Mouse (Mus musculus): ENCODE data around the gene Rbp4. TPM values are rescaled to one million over a fixed set of nuclear protein-coding genes. Genes with fewer than 3 reads are reported as not detected.

Gene Rbp4
- 1 to 10 TPM in 1 of 2 experiments, under 1 TPM in 1; 0.77 to 1.1 TPM for total RNA-seq (2021)

GRCm38 (mm10) chr19:38125219-38125610 is at the start of gene Rbp4:
Rbp4 (minus strand) TSS chr19:38125281.
- no peak for DNase-seq

- no peak for DNase-seq
Observed at GRCm38 (mm10) chr19:38164633-38165032, 39.6 kb upstream of the Rbp4 start.

GRCm38 (mm10) chr19:38161648-38162354 is 36.7 kb upstream of the Rbp4 start:
- no peak for DNase-seq

- no peak for DNase-seq
Observed at GRCm38 (mm10) chr19:38156243-38156642, 31.2 kb upstream of the Rbp4 start.

DNA sequence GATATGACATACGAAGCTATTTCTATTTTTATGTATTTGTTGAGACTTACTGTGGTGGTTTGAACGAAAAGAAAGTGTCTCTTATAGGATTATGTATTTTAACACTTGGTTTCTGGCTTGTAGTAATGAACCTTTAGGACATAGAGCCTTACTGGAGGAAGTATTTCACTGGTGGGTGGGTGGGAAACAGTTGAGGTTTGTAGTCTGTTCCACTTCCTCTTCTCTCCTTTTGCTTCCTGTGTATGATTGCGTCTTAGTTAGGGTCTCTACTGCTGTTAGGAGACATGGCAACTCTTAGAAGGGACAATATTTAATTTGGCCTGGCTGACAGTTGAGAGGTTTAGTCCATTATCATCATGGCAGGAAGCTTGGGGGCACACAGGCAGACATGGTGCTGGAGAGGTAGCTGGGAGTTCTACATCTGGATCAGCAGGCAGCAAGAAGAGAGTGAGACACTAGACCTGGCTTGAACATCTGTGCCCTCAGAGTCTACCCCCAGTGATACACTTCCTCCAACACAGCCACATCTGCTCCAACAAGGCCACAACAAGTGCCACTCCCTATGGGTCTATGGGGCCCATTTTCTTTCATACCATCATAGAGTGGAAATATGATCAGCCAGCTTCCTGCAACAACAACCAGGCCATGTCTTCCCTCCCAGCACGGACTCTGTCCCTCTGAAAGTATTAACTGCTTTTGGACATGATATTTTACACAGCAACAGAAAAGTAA is 18.6 kb upstream of the Rbp4 start:
- no peak for DNase-seq

DNA sequence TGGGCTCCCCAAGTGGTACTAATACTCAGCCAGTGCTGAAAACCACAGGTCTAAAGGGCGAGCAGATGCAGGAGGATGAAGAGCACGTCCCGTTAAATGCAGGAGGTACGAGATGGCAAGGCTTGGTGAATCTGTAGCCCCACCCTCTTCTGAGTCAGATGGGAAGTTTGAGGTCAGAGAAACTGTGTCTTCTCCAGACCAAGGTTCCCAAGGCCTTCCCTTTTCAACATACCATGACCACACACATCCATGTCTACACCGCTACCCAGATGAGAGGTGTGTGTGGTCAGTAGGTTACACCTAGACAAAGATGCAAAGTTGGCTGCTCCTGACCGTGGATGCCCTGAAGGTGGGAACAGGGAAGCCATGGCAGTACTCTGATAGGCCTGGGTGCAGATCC is 9.7 kb upstream of the Rbp4 start:
- no peak for DNase-seq

- DNase-seq, result no peak
Observed at GRCm38 (mm10) chr19:38133986-38134385, 8.9 kb upstream of the Rbp4 start.

DNA sequence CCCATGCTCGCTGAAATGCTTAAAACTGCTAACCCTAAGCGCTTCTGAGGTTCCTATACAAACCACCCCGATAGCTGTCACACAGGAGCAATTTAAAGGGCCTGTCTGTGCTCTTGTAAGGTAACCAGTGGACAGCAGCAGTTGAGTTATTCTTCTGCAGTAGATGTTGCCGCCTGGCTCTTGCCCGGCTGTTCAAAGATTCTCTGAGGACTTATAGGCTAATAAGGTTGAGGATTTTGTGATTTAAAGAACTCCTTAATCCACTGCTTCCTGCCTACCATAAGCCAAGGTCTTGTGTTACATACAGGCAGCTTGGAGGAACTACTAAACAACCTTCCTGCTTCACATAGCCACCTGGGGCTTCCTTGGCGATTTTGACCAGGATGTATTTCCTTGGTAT is 7.4 kb upstream of the Rbp4 start, which contains the start of gene Pde6c:
Gene Pde6c, plus strand, starts transcription at position 301 of the 400 bp plus-strand sequence.
- no peak for DNase-seq

DNA sequence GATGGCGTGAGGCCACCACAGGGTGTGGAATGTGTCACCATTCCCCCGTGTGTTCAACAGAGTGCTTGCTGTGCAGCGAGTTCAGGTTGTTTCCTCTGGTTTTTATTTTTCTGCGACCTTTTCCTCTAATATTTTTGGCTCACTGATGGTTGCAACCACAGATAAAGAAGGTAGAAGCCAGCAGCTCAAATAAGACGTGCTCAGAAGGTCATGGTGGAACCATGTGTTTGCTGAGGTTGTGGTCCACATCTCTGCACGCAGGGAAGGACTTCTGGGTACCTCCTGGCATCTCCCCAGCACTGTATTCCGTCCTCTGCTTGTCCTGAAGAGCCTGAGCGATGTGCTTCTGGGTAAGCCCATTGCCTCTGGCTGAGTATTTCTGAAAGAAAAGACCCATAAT is 1.6 kb upstream of the Rbp4 start:
- no peak for DNase-seq

DNA sequence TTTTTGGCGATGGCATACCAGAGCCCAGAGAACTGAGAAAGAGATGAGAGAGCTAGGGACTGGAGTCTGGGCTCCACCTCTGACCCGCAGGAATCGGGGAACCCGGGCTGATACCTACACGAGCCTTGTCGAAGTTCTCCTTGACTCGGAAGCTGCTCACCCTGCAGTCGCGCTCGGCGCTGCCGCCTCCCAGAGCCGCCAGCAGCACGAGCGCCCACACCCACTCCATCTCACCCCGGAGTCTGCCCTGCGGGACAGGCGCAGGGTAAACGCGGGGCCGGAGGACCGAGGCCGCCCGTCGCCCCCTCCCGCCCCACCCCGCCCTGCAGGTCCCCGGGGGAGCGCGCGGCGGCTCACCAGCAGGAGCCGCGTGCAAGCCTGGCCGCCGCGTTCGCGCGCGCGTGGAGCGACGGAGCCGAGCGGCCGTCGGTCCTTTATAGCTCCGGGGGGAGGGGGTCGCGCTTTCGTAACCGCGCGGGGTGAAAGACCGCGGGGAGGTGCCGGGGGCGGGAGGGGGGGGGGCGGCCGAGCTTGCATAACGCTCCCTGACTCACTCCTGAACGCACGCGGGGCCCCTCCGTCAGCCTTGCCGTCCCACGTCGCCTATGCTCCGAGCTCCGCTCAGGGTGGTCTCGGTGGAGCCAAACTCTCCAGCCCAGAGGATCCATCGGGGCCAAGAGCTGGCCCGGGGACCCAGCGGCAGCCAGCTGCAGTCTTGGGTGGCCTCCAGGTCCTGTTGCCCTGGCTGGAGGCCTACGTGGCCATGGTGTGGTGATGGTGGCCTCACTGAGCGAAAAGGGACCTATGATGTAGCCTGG is 471 bp downstream of the Rbp4 start:
- peak; percentile 50 for DNase-seq

DNA sequence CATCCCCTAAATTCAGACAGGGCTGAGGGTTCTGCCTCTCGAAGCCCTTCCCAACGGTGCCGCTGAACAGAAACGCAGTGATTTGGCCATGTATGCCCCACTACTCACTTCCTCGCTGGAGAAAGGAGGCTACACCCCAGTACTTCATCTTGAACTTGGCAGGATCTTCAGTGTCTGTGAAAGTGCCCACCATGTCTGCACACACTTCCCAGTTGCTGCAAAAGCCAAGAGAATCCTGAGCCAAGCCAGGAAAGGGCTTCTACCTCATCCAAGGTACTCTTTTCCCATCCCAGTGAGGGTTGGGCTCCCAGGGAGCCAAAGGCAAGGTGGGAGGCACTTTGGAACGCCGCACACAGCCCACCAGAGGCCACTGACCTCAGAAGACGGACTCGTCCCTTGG is 1.2 kb downstream of the Rbp4 start:
- no peak for DNase-seq

DNA sequence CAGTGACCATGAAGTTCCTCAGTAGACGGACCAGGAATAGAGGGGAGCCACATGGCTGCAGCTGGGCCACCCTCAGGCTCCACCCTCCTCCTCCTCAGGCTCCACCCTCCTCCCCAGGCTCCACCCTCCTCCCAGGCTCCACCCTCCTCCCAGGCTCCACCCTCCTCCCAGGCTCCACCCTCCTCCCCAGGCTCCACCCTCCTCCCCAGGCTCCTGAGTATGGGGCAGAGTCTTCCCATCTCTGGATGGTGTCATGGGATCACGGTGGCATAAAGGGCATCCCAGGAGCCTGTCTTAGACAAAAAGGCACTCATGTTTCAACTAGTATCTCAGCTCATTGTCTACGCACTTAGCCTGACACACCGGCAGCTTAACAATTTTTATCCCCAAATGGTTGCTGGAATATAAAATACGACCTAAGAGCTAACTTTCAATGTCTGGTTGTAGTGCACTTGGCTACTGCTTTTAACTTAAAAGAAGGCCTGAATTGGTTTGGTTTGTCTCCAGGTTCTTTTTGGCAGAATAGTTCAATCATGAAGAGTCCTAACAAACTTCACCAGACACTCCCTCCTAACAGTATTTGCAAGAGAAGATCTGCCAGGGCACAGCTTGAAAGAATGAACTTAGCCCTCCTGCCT is 4.8 kb downstream of the Rbp4 start:
- no peak for DNase-seq

- no peak for DNase-seq
Observed at GRCm38 (mm10) chr19:38114834-38115491, 10.1 kb downstream of the Rbp4 start.

- DNase-seq, result no peak
Observed at GRCm38 (mm10) chr19:38112575-38112974, 12.5 kb downstream of the Rbp4 start.

DNA sequence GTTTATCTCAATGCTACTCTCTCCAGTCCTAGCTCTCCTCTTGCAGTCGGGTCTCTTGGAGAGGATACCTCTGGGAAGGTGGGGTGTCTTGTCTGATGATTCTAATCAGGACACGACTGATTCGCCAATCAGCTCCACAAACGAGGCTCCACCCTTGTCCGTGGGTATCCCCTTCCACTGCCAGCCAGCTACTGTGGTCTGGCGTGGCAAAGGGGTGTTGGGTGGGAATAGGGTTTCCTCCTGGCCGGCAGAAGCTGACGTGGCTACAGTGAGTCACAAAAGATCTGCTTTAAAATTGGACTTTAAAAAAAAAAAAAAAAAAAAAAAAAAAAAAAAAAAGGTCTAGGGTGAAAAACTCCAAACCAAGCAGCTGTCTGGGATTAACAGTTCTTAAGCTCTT is 14.0 kb downstream of the Rbp4 start:
- no peak for DNase-seq

GRCm38 (mm10) chr19:38109506-38110242 is 15.4 kb downstream of the Rbp4 start:
- no peak for DNase-seq

DNA sequence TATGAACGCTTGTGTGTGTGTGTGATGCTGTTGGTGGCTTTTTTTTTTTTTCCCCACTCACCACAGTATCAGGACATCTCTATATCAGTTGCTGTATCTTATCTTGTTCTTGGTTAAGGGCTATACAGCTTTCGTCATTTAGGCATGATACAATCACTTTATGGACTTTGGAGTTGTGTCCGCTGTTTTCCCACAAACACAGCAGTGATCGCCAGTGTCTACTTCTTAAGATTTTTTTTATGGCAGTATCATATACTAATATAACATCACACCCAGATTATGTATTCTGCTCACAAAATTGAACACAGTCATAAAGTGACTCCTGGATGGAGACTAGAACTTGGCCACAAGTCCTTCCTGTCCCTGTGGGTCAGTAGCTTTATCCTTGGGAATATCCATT is 17.2 kb downstream of the Rbp4 start:
- DNase-seq, result no peak

GRCm38 (mm10) chr19:38096858-38097758 is 28.0 kb downstream of the Rbp4 start, which contains the start of gene Ffar4:
Ffar4 (plus strand) TSS chr19:38097071.
- DNase-seq, result no peak

- no peak for DNase-seq
Observed at GRCm38 (mm10) chr19:38096231-38096630, 28.9 kb downstream of the Rbp4 start.

GRCm38 (mm10) chr19:38091512-38091985 is 33.5 kb downstream of the Rbp4 start:
- DNase-seq, result no peak
